ENCODE assay signal across 15 mouse cellular contexts in the genomic region with DNA sequence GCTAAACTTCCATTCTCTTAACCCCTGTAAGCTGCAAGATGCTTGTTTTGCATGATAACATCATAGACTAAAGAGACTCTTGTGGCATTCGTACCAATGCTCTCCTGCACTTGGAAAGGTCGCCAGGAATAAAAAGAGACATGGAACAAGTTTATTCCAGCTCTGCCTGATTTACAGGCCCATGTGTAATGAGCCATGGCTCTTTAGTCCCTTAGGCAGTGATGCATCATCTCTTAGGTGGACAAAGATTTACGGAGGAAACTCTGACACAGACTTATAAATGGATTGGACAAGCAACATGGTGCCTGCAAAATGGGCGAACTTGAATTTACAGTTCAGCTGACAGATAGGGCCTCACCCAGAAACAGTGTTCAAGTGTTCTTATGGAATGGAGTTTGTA.
"Had no signal": no experiment of that assay in that cellular context is flagged by ENCODE, and none has a peak within 500 bp of the region (broad histone marks: within the 10 kb centered on the region; RNA-seq: fewer than 3 reads in every experiment).

No protein-coding gene starts in this region.

- H3K27ac ChIP-seq: neural tube, embryonic 15.5 days; stomach, embryonic 15.5 days; stomach, postnatal 0 days had no signal

- DNase-seq: retina, postnatal 1 day; right cerebral cortex, adult 18-20 months; right cerebral cortex, postnatal 14 days; right cerebral cortex, postnatal 25 days; right cerebral cortex, postnatal 4 days; spleen, adult 18-20 months; thymus, adult 18-20 months; thymus, adult 2 months; thymus, postnatal 14 days; thymus, postnatal 25 days; thymus, postnatal 36 days; thymus, postnatal 4 days had no signal

- H3K9me3 ChIP-seq: neural tube, embryonic 15.5 days; stomach, embryonic 15.5 days had no signal

- H3K4me2 ChIP-seq: neural tube, embryonic 15.5 days; stomach, embryonic 15.5 days had no signal

- H3K36me3 ChIP-seq: neural tube, embryonic 15.5 days; stomach, embryonic 15.5 days had no signal

- H3K4me3 ChIP-seq: neural tube, embryonic 15.5 days; stomach, embryonic 15.5 days had no signal

- H3K9ac ChIP-seq: neural tube, embryonic 15.5 days; stomach, embryonic 15.5 days had no signal

- H3K27me3 ChIP-seq: neural tube, embryonic 15.5 days; stomach, embryonic 15.5 days had no signal

- H3K4me1 ChIP-seq: neural tube, embryonic 15.5 days; stomach, embryonic 15.5 days had no signal
